Mouse (Mus musculus): ENCODE data around the gene Zfp428. TPM values are rescaled to one million over a fixed set of nuclear protein-coding genes. Genes with fewer than 3 reads are reported as not detected.
A peak's percentile ranks its signal among the peaks of the same experiment; 100 is the strongest.

Gene Zfp428
- polyA plus RNA-seq (2011; ENCODE audit: insufficient read depth, insufficient read length, low read depth, missing spikeins), result 12.3 and 13.1 TPM in 2 replicates

DNA sequence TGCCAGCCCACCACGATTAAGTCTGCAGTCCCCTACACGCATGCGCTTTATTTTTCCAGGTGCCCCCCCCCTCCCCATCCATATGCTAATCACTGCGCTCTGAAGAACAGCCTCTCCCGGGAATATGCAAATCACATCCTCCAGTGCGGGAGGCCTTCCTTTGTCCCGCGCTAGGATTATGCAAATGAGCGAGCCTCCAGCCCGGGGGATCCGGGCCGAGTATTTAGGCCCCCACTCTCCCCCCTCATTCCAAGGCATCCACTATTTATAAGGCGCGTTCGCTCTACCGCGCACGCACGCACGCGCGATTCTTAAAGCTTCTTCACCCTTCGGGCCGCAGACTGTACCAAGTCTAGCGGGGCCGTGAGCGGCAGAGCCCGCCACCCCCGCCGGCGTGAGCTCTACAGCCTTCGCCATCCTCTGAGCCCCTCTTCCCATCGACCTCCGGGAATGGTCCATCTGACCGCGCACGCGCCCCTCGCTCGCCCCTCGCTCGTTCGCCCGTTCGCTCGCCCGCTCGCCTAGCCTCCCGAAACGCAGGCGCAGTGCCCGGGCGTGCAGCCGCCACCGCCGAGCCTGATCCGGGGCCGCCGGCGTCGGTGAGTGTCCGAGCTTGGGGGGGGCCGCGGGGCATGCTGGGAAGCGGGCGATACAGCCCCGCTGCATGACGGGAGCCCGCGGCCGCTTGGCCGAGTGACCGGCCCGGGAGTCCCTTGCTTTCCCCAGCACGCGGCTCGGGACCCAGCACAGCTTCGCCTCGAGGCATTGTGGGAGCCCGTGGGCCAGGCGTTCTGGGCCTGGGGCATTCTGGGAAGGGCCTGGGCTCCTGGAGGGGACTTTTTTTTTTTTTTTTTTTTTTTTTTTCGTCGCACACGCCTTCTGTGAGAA, at the start of gene Zfp428:
Zfp428 (plus strand) TSS at position 169 of the 888 bp plus-strand sequence.
- Histone ChIP-seq H3K4me3 (ENCODE audit: low read depth, low read length) (peak within 1 kb of the TSS; percentile 94), H3K9me3 (replicated peaks; ENCODE audit: control insufficient read depth, insufficient read depth, low read length, poor library complexity, severe bottlenecking) (no peaks in the 10 kb centered on the region), H3K27me3 (ENCODE audit: control insufficient read depth, insufficient read depth, low read length, poor library complexity, severe bottlenecking) (no peaks in the 10 kb centered on the region), H3K9ac (ENCODE audit: low read depth, poor library complexity, severe bottlenecking) (peak within 1 kb of the TSS; percentile 84), H3K4me1 (ENCODE audit: control insufficient read depth, insufficient read depth, low read length) (peaks cover 2% of the 10 kb centered on the region), H3K27ac (ENCODE audit: insufficient read depth, low read length) (peak within 1 kb of the TSS; percentile 84), H3K36me3 (ENCODE audit: control insufficient read depth, insufficient read depth, low read length, poor library complexity, severe bottlenecking) (no peaks in the 10 kb centered on the region)
- peak; percentile 67; the same call in 1 of the 2 replicates for TF ChIP-seq EP300 (IDR thresholded peaks at IDR 0.05; ENCODE audit: insufficient read depth, low read depth, low read length)
- peak; percentile 39 for TF ChIP-seq POLR2A (IDR thresholded peaks at IDR 0.05; ENCODE audit: insufficient read depth, low read length)
- no peak for TF ChIP-seq CTCF (IDR thresholded peaks at IDR 0.05; ENCODE audit: low read depth, low read length)

DNA sequence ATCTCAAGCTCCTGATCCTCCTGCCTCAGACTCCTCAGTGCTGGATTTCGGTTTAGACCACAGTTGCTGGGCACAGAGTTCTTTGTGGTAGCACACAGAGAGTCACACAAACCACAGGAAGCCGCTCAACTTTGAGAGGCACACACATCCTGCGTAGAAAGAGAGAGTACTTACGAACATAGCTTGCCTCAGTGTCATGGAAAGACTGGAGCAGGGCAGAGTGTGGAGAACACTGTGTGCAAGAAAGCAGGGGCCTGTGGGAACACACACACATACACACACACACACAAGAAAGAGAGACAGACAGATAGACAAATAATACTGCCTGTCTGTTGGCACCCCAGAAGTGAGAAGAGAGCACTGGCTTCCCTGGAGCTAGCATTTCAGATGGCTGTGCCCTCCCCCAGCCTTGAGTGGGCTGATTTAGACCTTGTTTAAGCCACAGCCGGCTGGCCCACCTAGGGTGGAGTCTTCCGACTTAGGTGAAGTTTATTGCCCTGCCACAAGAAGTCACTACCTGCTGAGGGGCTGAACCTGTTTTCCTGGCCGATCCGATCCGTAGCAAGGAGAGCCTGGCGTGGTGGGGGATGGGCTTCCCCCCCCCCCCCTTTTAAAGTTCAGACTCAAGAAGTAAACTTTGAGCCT, 49.0 kb upstream of the Zfp428 start:
- Histone ChIP-seq H3K9ac (ENCODE audit: low read depth, poor library complexity, severe bottlenecking) (peak overlapping the region; percentile 13; the same call in 1 of the 2 replicates), H3K36me3 (ENCODE audit: control insufficient read depth, insufficient read depth, low read length, poor library complexity, severe bottlenecking) (no peaks in the 10 kb centered on the region), H3K27me3 (ENCODE audit: control insufficient read depth, insufficient read depth, low read length, poor library complexity, severe bottlenecking) (no peaks in the 10 kb centered on the region), H3K4me3 (ENCODE audit: low read depth, low read length) (no peak overlapping the region), H3K4me1 (ENCODE audit: control insufficient read depth, insufficient read depth, low read length) (peaks cover 7% of the 10 kb centered on the region), H3K27ac (ENCODE audit: insufficient read depth, low read length) (peak overlapping the region; percentile 66), H3K9me3 (replicated peaks; ENCODE audit: control insufficient read depth, insufficient read depth, low read length, poor library complexity, severe bottlenecking) (no peaks in the 10 kb centered on the region)
- no peak for TF ChIP-seq CTCF (IDR thresholded peaks at IDR 0.05; ENCODE audit: low read depth, low read length)

DNA sequence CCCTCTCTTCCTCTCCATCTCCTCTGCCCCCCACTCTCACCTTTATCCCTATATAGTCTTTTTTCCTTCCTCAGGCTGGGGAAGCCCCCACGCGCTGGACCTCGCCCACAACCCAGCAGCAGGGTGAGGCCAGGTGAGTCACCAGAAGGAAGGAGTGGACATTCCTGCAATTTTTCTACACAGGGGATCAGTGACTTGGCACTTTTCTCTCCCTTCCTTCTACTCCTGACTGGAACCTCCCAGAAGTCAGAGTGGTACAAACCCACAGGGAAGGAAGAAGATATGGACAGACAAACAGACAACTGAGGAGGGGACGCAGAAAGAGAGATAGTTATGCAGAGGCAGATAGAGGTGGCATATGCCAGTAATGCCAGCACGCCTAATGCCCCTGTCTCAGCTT, 47.4 kb upstream of the Zfp428 start:
- TF ChIP-seq EP300 (IDR thresholded peaks at IDR 0.05; ENCODE audit: insufficient read depth, low read depth, low read length) (0 out of 2 replicates have a peak, but pooled peaks have one; percentile 41), CTCF (IDR thresholded peaks at IDR 0.05; ENCODE audit: low read depth, low read length) (no peak), POLR2A (IDR thresholded peaks at IDR 0.05; ENCODE audit: insufficient read depth, low read length) (no peak)
- H3K4me1 ChIP-seq (ENCODE audit: control insufficient read depth, insufficient read depth, low read length), result peaks cover 4% of the 10 kb centered on the region
- no peaks in the 10 kb centered on the region for H3K9me3 ChIP-seq (replicated peaks; ENCODE audit: control insufficient read depth, insufficient read depth, low read length, poor library complexity, severe bottlenecking)
- H3K4me3 ChIP-seq (ENCODE audit: low read depth, low read length), result no peak overlapping the region
- peak overlapping the region; percentile 84 for H3K27ac ChIP-seq (ENCODE audit: insufficient read depth, low read length)
- H3K9ac ChIP-seq (ENCODE audit: low read depth, poor library complexity, severe bottlenecking), result 0 out of 2 replicates have a peak overlapping the region, but pooled peaks have one; percentile 17
- no peaks in the 10 kb centered on the region for H3K36me3 ChIP-seq (ENCODE audit: control insufficient read depth, insufficient read depth, low read length, poor library complexity, severe bottlenecking)
- no peaks in the 10 kb centered on the region for H3K27me3 ChIP-seq (ENCODE audit: control insufficient read depth, insufficient read depth, low read length, poor library complexity, severe bottlenecking)

DNA sequence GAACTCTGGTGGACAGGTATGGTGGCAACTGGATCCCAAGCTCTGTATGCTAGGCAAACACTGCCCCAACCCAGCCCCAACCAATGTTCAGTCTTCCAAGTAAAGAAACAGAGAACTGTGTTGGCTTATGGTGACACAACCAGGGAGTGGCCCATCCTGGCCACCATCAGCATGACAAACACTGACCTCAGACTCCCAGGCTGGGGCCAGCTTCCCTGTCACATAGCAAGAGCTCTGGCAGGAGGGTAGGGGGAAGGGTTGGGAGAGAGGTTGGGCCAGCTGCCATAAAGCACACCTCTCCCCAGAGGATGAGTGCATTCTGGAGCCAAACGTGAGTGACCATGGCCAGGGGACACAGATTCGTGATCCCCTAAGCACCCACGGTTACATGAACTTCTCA, 47.0 kb upstream of the Zfp428 start:
- no peak for TF ChIP-seq POLR2A (IDR thresholded peaks at IDR 0.05; ENCODE audit: insufficient read depth, low read length)
- peak; percentile 91; the same call in 1 of the 2 replicates for TF ChIP-seq EP300 (IDR thresholded peaks at IDR 0.05; ENCODE audit: insufficient read depth, low read depth, low read length)
- no peaks in the 10 kb centered on the region for H3K27me3 ChIP-seq (ENCODE audit: control insufficient read depth, insufficient read depth, low read length, poor library complexity, severe bottlenecking)
- peaks cover 4% of the 10 kb centered on the region for H3K4me1 ChIP-seq (ENCODE audit: control insufficient read depth, insufficient read depth, low read length)
- H3K9me3 ChIP-seq (replicated peaks; ENCODE audit: control insufficient read depth, insufficient read depth, low read length, poor library complexity, severe bottlenecking), result no peaks in the 10 kb centered on the region
- H3K27ac ChIP-seq (ENCODE audit: insufficient read depth, low read length), result peak overlapping the region; percentile 84
- no peak overlapping the region for H3K4me3 ChIP-seq (ENCODE audit: low read depth, low read length)
- H3K9ac ChIP-seq (ENCODE audit: low read depth, poor library complexity, severe bottlenecking), result no peak overlapping the region
- H3K36me3 ChIP-seq (ENCODE audit: control insufficient read depth, insufficient read depth, low read length, poor library complexity, severe bottlenecking), result no peaks in the 10 kb centered on the region

DNA sequence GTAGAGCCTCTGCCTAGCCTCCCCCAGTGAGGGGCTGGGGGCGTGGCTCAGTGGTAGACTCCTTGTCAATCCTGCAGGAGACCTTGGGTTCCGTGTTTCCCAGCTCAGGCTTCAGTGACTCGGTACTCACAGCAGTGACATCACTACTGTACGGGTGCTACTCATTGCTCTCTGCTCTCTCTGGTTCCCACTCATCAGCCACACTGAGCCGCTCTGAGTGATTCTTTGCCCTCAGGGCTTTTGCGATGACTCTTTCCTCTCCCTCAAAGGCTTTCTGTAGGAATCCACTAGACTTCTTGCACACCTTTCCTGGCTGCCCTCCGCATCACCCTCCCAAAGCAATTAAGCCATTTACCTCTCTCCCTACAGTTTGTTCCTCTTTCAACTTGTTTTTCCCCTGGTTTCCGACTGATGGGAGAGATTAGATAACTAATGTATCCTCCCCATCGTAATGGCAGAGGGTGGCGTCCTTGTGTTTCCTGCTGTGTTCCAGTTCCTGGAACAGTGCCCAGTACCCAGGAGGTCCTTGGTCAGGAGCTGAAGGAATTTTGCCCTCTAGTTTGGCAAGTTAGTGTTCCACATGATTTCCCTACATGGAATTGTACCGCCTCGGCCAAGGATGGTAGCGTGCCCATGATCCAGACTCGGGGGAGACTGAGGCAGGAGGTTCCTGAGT, 45.3 kb upstream of the Zfp428 start:
- TF ChIP-seq EP300 (IDR thresholded peaks at IDR 0.05; ENCODE audit: insufficient read depth, low read depth, low read length), result no peak
- no peak for TF ChIP-seq CTCF (IDR thresholded peaks at IDR 0.05; ENCODE audit: low read depth, low read length)
- TF ChIP-seq POLR2A (IDR thresholded peaks at IDR 0.05; ENCODE audit: insufficient read depth, low read length), result no peak
- H3K36me3 ChIP-seq (ENCODE audit: control insufficient read depth, insufficient read depth, low read length, poor library complexity, severe bottlenecking), result no peaks in the 10 kb centered on the region
- no peaks in the 10 kb centered on the region for H3K9me3 ChIP-seq (replicated peaks; ENCODE audit: control insufficient read depth, insufficient read depth, low read length, poor library complexity, severe bottlenecking)
- peak overlapping the region; percentile 65 for H3K27ac ChIP-seq (ENCODE audit: insufficient read depth, low read length)
- H3K4me3 ChIP-seq (ENCODE audit: low read depth, low read length), result no peak overlapping the region
- H3K4me1 ChIP-seq (ENCODE audit: control insufficient read depth, insufficient read depth, low read length), result peaks cover 4% of the 10 kb centered on the region
- no peaks in the 10 kb centered on the region for H3K27me3 ChIP-seq (ENCODE audit: control insufficient read depth, insufficient read depth, low read length, poor library complexity, severe bottlenecking)
- H3K9ac ChIP-seq (ENCODE audit: low read depth, poor library complexity, severe bottlenecking), result no peak overlapping the region

All from ES-Bruce4 (cell line).